Mouse (Mus musculus) hindbrain, embryonic 14.5 days (tissue): Measurements from ENCODE around the gene Tgfbr2. TPM values are rescaled to one million over a fixed set of nuclear protein-coding genes. Genes with fewer than 3 reads are reported as not detected.

Source experiments
- ATAC-seq: fragments of 200-750 bp; cut with Nextera tagmentation; 2 replicates; pipeline ENCODE4 v1.8.0; 2017; ENCODE audit warnings: moderate number of reproducible peaks, mild to moderate bottlenecking, moderate TSS enrichment, moderate library complexity; ENCODE audit not compliant: low FRiP score
- DNase-seq: peaks from one replicate; pipeline ENCODE4 v3.0.0-alpha.2; 2015; ENCODE audit warnings: low spot score
- H3K27ac ChIP-seq: fragments of 300-500 bp; sonication (generic); 2 replicates; pipeline ENCODE4 v1.5.1; 2014; ENCODE audit warnings: mild to moderate bottlenecking, moderate library complexity
- H3K27me3 ChIP-seq: fragments of 300-500 bp; sonication (generic); 2 replicates; pipeline ENCODE4 v1.6.1; 2014; ENCODE audit warnings: mild to moderate bottlenecking, low read length, mixed read lengths; ENCODE audit not compliant: control insufficient read depth, insufficient read depth
- H3K36me3 ChIP-seq: fragments of 300-500 bp; sonication (generic); replicated peaks from 2 replicates; pipeline ENCODE4 v1.6.1; 2014; ENCODE audit not compliant: control insufficient read depth, insufficient read depth
- H3K4me1 ChIP-seq: fragments of 300-500 bp; sonication (generic); replicated peaks from 2 replicates; pipeline ENCODE4 v1.6.1; 2014; ENCODE audit warnings: antibody characterized with exemption, low read length, mixed read lengths; ENCODE audit not compliant: control insufficient read depth, insufficient read depth
- H3K4me2 ChIP-seq: fragments of 300-500 bp; sonication (generic); replicated peaks from 2 replicates; pipeline ENCODE4 v1.6.1; 2014; ENCODE audit warnings: mild to moderate bottlenecking, moderate library complexity
- H3K4me3 ChIP-seq: fragments of 300-500 bp; sonication (generic); replicated peaks from 2 replicates; pipeline ENCODE4 v1.5.1; 2014; ENCODE audit warnings: mild to moderate bottlenecking, low read length
- H3K9ac ChIP-seq: fragments of 300-500 bp; sonication (generic); 2 replicates; pipeline ENCODE4 v1.6.1; 2014
- H3K9me3 ChIP-seq: fragments of 300-500 bp; sonication (generic); 2 replicates; pipeline ENCODE4 v1.6.1; 2016; ENCODE audit warnings: low read length; ENCODE audit not compliant: control insufficient read depth
- WGBS: fragments of 180-500 bp; shearing (Covaris S2); extraction: QIAGEN DNeasy Blood & Tissue Kit; methylation state at CpG from one replicate; pipeline ENCODE4 v1.1.7; 2014; 5-methylcytosine and 5-hydroxymethylcytosine counted together
- polyA plus RNA-seq: library from polyadenylated mRNA; unstranded; fragments of >200 nt; fragmentation: Nextera tagmentation; extraction: Ambion mirVana; gene quantifications from 2 replicates; pipeline ENCODE4 v1.2.1, GENCODE M21; 2014

The Tgfbr2 gene
- polyA plus RNA-seq, 1 experiment from 2014 or later = 11.4 TPM

DNA sequence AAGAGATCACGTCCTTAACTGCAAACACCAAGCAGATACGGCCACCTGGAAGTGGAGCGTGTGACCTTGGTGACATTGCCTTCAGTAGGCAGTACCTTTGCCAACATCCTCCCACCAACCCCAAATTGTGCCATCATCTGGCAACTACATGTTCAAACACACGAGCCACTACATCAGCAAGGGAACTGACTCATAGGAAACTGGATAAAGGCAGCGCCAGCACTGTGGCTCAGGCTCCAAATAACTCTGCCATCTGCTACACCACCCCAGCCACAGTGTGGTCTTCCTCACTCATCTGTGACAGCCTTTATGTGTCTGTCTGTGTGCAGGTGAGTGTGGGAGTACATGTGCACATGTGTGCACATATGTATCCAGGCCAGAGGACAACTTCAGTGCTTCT, 9.7 kb upstream of the Tgfbr2 start:
- Histone ChIP-seq H3K9ac (no peak overlapping the region), H3K27ac (no peak overlapping the region), H3K4me2 (no peak overlapping the region), H3K9me3 (no peaks in the 10 kb centered on the region), H3K27me3 (no peaks in the 10 kb centered on the region), H3K4me1 (no peaks in the 10 kb centered on the region), H3K36me3 (no peaks in the 10 kb centered on the region), H3K4me3 (no peak overlapping the region)
- ATAC-seq (no peak), DNase-seq (no peak)
- WGBS = 89% methylated on average over 5 of the region's 5 CpGs

DNA sequence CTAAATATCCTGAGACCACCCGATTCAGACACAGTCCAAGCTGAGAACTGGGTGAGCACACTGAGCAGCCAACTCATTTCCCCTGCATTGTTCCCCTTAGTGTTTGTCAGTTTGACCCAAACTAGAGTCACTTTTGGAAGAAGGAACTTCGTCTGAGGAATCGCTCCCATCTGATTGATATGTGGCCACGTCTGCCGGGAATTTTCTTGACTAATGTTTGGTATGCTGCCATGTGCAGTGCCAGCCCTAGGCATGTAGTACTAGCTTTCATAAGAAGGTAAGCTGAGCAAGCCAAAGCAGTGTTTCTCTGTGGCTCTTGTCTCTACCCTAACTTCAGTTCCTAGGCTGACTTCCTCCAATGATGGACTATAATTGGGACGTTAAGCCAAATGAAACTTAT, 7.9 kb upstream of the Tgfbr2 start:
- Histone ChIP-seq H3K4me1 (no peaks in the 10 kb centered on the region), H3K9me3 (no peaks in the 10 kb centered on the region), H3K27ac (no peak overlapping the region), H3K9ac (no peak overlapping the region), H3K4me3 (no peak overlapping the region), H3K27me3 (no peaks in the 10 kb centered on the region), H3K36me3 (no peaks in the 10 kb centered on the region), H3K4me2 (no peak overlapping the region)
- WGBS = 94% methylated on average over 6 of the region's 6 CpGs
- ATAC-seq = no peak
- DNase-seq = no peak

DNA sequence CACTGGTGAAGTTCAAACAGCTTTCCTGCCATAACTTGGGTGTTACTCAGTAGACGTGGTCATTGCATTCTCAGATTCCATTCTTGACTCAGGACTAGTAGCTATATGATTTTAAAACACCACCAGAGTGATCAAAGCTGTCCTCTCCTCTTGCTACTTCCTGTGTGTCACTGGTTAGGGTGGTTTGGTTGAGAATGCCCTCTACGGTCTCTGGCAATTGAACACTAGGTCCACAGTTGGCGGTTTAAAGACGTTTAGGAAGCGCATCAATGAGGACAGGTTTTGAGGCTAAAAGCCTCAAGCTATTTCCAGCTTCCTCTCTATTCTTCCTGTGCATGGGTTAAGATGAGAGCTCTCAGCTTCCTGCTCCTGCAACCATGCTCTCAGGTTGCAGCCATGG, 6.4 kb upstream of the Tgfbr2 start:
- no peak for DNase-seq
- Histone ChIP-seq H3K9me3 (no peaks in the 10 kb centered on the region), H3K27me3 (no peaks in the 10 kb centered on the region), H3K4me1 (no peaks in the 10 kb centered on the region), H3K36me3 (no peaks in the 10 kb centered on the region), H3K9ac (no peak overlapping the region), H3K4me3 (no peak overlapping the region), H3K4me2 (no peak overlapping the region), H3K27ac (no peak overlapping the region)
- 95% methylated on average over 5 of the region's 5 CpGs for WGBS
- ATAC-seq = no peak

DNA sequence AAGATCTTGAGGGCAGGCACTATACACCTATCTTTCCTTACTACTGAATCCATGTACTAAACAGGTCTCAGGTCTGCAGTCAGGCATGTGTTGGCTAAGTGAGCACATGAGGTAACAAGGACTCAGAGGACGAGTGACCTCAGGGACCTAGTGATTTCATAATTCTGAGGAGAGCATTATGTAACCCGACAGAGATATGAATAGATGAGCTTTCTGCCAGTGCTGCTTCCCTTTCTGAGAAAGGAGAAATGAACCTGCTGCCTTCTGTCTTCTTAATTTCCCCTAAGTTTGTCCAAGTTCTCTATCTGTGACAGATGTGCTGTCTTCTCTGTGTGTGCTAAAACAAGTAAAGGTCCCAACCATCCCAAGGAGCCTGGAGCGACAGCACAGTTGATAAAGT, 3.0 kb upstream of the Tgfbr2 start:
- Histone ChIP-seq H3K36me3 (no peaks in the 10 kb centered on the region), H3K9me3 (no peaks in the 10 kb centered on the region), H3K27me3 (peaks cover 26% of the 10 kb centered on the region), H3K27ac (no peak overlapping the region), H3K4me3 (no peak overlapping the region), H3K4me2 (no peak overlapping the region), H3K4me1 (0 out of 2 replicates have a peak, but pooled peaks cover 5% of the 10 kb centered on the region), H3K9ac (no peak overlapping the region)
- ATAC-seq (no peak), DNase-seq (no peak)
- WGBS = 83% methylated on average over 3 of the region's 3 CpGs

DNA sequence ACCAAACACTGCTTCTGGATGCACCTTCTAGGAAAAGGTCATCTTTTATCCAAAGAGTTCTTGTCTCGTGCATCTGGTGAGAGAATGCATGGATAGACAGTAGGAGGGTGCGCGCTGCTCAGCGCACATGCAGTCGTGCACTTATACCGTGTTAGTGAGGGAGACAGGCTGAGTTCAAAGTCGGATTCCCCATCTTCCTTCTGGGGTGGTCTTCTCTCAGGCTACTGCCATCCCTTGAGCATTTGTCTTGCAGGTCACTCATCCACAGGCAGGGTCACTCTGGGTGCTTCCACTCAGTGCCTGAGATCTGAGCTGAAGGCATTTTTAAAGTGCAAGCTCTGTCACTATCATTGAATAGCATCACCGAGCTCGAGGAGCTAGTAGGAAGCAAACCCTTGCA, 1.9 kb upstream of the Tgfbr2 start:
- Histone ChIP-seq H3K9me3 (no peaks in the 10 kb centered on the region), H3K4me1 (0 out of 2 replicates have a peak, but pooled peaks cover 5% of the 10 kb centered on the region), H3K36me3 (no peaks in the 10 kb centered on the region), H3K4me2 (no peak overlapping the region), H3K4me3 (no peak overlapping the region), H3K27me3 (peaks cover 26% of the 10 kb centered on the region), H3K9ac (no peak overlapping the region), H3K27ac (no peak overlapping the region)
- no peak for ATAC-seq
- no peak for DNase-seq
- 89% methylated on average over 9 of the region's 9 CpGs for WGBS

DNA sequence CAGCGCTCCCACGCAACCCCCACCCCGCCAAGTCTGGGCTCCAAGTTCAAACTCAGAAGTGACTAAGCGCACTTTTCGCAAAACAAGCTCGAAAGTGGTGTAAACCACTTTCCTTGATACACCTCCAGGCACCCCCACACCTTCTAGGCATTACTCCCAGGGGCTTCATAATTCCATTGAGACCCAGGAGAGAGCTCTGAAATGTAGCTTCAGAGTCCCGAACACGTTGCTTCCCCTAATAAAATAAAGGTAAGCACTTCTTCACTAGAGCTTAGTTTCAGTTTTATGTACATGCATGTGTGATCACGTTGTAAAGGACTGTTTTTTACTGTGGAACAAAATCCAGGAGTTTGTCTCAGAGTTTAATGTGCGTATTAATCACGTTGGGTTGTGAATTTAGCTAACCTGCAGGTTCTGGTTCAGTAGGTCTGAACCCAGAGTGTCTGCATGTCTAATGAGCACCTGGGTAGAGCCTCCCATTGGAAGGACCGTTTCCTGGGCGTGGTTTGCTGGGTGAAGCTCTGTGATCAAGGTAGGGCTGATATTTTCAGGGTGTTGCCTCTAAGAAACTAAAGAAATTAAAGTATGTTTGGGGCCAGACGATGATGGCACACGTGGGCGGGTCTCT, 442 bp upstream of the Tgfbr2 start:
- no peak for DNase-seq
- peak overlapping the region; percentile 79; the same call in 1 of the 2 replicates for H3K9ac ChIP-seq
- WGBS = 12% methylated on average over 16 of the region's 16 CpGs
- peaks cover 26% of the 10 kb centered on the region for H3K27me3 ChIP-seq
- H3K9me3 ChIP-seq = no peaks in the 10 kb centered on the region
- H3K4me3 ChIP-seq = peak overlapping the region; percentile 62
- ATAC-seq = no peak
- peak overlapping the region; percentile 95 for H3K4me2 ChIP-seq
- H3K36me3 ChIP-seq = no peaks in the 10 kb centered on the region
- H3K27ac ChIP-seq = peak overlapping the region; percentile 77; the same call in 1 of the 2 replicates
- H3K4me1 ChIP-seq = 0 out of 2 replicates have a peak, but pooled peaks cover 5% of the 10 kb centered on the region

DNA sequence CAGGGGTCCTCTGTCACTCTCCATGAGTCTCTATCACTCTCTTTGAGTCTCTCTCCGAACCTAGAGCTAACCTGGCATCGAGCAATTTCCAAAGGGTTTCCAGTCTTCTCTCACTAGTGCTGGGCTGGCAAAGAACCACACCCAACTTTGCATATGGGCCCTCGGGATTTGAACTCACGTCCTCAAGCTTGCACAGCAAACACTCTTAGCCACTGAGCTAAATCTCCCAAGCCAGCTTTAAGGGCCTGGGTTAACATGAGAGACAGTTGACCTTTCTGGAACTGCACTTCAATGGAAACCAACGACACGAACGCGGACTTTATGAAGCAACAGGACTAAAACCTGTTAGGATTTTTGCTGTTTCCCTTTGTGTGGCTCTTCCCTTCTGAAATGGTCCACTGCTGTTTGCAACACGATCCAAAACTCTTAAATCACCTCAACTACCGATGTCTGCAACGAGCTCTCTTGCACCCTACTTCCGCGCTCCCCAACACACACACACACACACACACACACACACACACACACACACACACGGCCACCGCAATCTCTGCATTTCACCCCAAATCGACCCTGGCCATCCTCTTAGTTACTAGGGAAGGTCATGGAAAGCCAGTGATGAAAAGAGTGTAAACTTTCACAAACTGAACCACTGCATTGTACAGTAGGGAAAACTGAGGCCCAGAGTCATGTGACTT, 1.5 kb downstream of the Tgfbr2 start:
- peak overlapping the region; percentile 62 for H3K4me3 ChIP-seq

DNA sequence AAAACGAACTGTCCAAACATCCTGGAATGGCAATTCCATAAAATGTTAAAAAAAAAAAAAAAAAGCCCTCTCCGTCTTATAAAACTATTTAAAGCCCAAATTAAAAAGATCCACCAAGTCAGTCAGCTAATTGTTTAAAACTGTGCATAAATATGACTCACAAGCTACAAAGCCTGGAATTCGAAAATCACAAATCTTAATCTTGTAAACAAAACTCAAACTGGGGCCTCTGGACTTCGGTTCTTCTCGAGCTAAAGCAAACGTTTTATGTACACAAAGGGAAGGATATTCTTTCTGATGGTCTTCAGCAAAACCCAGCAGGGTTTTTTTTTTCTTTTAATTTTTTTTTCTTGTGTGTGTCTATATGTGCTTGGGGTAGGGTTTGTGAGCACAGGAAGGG, 2.1 kb downstream of the Tgfbr2 start:
- Histone ChIP-seq H3K4me2 (peak overlapping the region; percentile 95), H3K9me3 (no peaks in the 10 kb centered on the region), H3K4me3 (peak overlapping the region; percentile 13), H3K36me3 (no peaks in the 10 kb centered on the region), H3K9ac (no peak overlapping the region), H3K27me3 (peaks cover 26% of the 10 kb centered on the region), H3K27ac (no peak overlapping the region), H3K4me1 (0 out of 2 replicates have a peak, but pooled peaks cover 5% of the 10 kb centered on the region)
- no peak for DNase-seq
- ATAC-seq = no peak
- 83% methylated on average over 6 of the region's 6 CpGs for WGBS

More for the DNA sequence above, 1.5 kb downstream of the Tgfbr2 start:
- Histone ChIP-seq H3K27ac (0 out of 2 replicates have a peak overlapping the region, but pooled peaks have one; percentile 20), H3K4me2 (peak overlapping the region; percentile 95), H3K36me3 (no peaks in the 10 kb centered on the region), H3K27me3 (peaks cover 26% of the 10 kb centered on the region), H3K9me3 (no peaks in the 10 kb centered on the region), H3K4me1 (0 out of 2 replicates have a peak, but pooled peaks cover 5% of the 10 kb centered on the region), H3K9ac (peak overlapping the region; percentile 79; the same call in 1 of the 2 replicates)
- no peak for DNase-seq
- no peak for ATAC-seq
- 81% methylated on average over 16 of the region's 16 CpGs for WGBS

DNA sequence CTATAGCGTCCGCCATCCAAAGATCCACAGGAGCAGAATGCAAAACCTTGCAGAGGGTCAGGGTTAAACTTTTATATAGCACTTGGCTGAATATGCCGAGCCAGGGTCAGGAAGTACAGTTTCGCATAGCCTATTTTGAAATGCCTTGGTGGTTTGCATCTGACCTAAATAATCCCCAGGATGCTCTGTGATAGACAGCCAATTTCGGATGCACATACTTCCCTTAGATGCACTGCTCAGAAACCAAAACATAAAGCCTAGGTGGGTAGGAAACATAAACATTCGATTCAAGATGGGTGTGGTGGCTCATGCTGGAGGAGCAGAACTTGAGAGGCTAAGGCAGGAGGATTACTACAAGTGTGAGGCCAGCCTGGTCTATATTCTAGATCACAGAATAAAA, 6.1 kb downstream of the Tgfbr2 start:
- ATAC-seq (no peak), DNase-seq (no peak)
- WGBS = 83% methylated on average over 6 of the region's 6 CpGs
- H3K9me3 ChIP-seq = no peaks in the 10 kb centered on the region
- H3K4me3 ChIP-seq = no peak overlapping the region
- H3K36me3 ChIP-seq = no peaks in the 10 kb centered on the region
- no peaks in the 10 kb centered on the region for H3K4me1 ChIP-seq
- no peak overlapping the region for H3K4me2 ChIP-seq
- H3K27ac ChIP-seq = no peak overlapping the region
- no peak overlapping the region for H3K9ac ChIP-seq
- H3K27me3 ChIP-seq = peaks cover 7% of the 10 kb centered on the region
